Mouse (Mus musculus): ENCODE results near the gene Mrpl45.

Gene Mrpl45

GRCm38 (mm10) chr11:97368501-97368900, 53.0 kb downstream of the Mrpl45 start:
- no peak for DNase-seq

- peak; percentile 21 for DNase-seq
Observed at GRCm38 (mm10) chr11:97370329-97371091, 55.0 kb downstream of the Mrpl45 start.

- DNase-seq = peak; percentile 38
Observed at GRCm38 (mm10) chr11:97372159-97372864, 56.8 kb downstream of the Mrpl45 start.

GRCm38 (mm10) chr11:97373402-97373801, 57.9 kb downstream of the Mrpl45 start:
- no peak for DNase-seq

Measured in lung, postnatal 36 days (tissue).